Mouse (Mus musculus) 3T3-L1 (cell line): Measurements from ENCODE around the gene Elovl2.
A peak's percentile ranks its signal among the peaks of the same experiment; 100 is the strongest.

Experiments used
- DNase-seq: peaks from one replicate; pipeline ENCODE4 v3.0.0-alpha.2; 2015; ENCODE audit warnings: low read depth, low spot score

The Elovl2 gene

GRCm38 (mm10) chr13:41146271-41146670 lies 73.9 kb downstream of the Elovl2 start:
- peak; percentile 72 for DNase-seq

- DNase-seq = no peak
These were observed 74.7 kb downstream of the Elovl2 start for GRCm38 (mm10) chr13:41145433-41145970.

GRCm38 (mm10) chr13:41134901-41135300 lies 85.3 kb downstream of the Elovl2 start:
- peak; percentile 70 for DNase-seq
